Mouse (Mus musculus): ENCODE measurements around the gene Baat. TPM values are rescaled to one million over a fixed set of nuclear protein-coding genes. Genes with fewer than 3 reads are reported as not detected.
"Not testable (repeated sequence)": the region's sequence is repeated elsewhere in the genome, so short reads cannot be mapped to it uniquely, and the experiment has no call there.

Baat gene
- polyA plus RNA-seq, 1 experiment from 2014 or later, result 0.43 TPM

- Histone ChIP-seq H3K9me3 (replicated peaks) (no peaks in the 10 kb centered on the region), H3K4me1 (replicated peaks) (peaks cover 29% of the 10 kb centered on the region), H3K27ac (no peak overlapping the region), H3K9ac (no peak overlapping the region), H3K27me3 (no peaks in the 10 kb centered on the region), H3K4me2 (peak overlapping the region; percentile 79; the same call in 1 of the 2 replicates), H3K36me3 (peaks cover 38% of the 10 kb centered on the region), H3K4me3 (replicated peaks) (0 out of 2 replicates have a peak overlapping the region, but pooled peaks have one; percentile 82)
- ATAC-seq (ENCODE audit: low read depth) (no peak), DNase-seq (no peak)
- WGBS (ENCODE audit: insufficient replicate concordance), result 82% methylated on average over 9 of the region's 9 CpGs
Measured at GRCm38 (mm10) chr4:49522576-49522975, 16.2 kb upstream of the Baat start.

- under 1% methylated on average over 17 of the region's 17 CpGs for WGBS (ENCODE audit: insufficient replicate concordance)
- Histone ChIP-seq H3K27ac (no peak overlapping the region), H3K9ac (peak overlapping the region; percentile 83), H3K4me3 (replicated peaks) (peak overlapping the region; percentile 82), H3K27me3 (no peaks in the 10 kb centered on the region), H3K36me3 (peaks cover 41% of the 10 kb centered on the region), H3K4me1 (replicated peaks) (peaks cover 35% of the 10 kb centered on the region), H3K9me3 (replicated peaks) (no peaks in the 10 kb centered on the region), H3K4me2 (peak overlapping the region; percentile 79)
- no peak for DNase-seq
- ATAC-seq (ENCODE audit: low read depth), result peak; percentile 25
Measured at GRCm38 (mm10) chr4:49521346-49521745, 15.0 kb upstream of the Baat start.

DNA sequence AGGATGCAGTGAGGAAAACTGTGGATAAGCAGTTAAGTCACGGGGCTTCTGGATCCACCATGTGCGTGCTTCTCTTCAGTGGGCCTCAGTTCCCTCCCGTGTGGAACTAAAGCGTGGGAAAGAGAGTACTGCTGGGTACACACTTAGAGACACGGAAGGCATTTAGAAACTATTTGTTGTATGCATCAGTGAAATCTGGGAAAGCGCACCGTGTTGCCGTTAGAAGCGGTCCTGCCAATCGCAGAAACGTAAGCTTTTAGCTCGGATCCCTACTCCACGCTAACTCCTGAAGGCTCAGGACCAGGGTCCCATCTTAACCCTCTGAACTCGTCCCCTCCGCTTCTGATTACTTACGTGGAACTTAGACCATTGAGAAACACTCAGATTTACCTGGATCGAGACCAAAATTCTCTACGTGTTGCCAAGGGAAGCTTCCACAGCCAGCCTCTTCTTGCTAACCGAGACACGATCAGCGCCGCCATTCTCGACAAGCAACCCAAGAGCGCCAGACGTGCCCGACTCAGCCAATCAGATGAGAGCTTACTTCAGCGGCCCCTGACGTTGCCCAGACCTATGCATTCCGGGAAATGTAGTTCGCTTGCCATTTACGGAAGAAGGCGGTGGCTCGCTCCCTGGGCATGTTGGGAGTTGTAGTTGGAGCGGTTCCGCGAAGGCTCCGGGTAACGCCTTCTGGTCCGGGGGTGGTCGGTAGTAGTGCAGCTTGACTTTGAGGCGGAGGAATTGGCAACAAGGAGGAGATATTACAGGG is 14.4 kb upstream of the Baat start, which contains the start of the genes Mrpl50 and Zfp189:
Gene Mrpl50 (minus strand): TSS at position 522 of the 769 bp plus-strand sequence.
Gene Zfp189 (plus strand): TSS at position 605 of the 769 bp plus-strand sequence.
- ATAC-seq (ENCODE audit: low read depth) (peak; percentile 98), DNase-seq (peak; percentile 92)
- H3K27ac ChIP-seq, result peak within 1 kb of the TSS; percentile 74
- peaks cover 38% of the 10 kb centered on the region for H3K36me3 ChIP-seq
- peaks cover 39% of the 10 kb centered on the region for H3K4me1 ChIP-seq (replicated peaks)
- under 1% methylated on average over 41 of the region's 41 CpGs for WGBS (ENCODE audit: insufficient replicate concordance)
- H3K9ac ChIP-seq, result peak within 1 kb of the TSS; percentile 85
- H3K4me2 ChIP-seq, result peak within 1 kb of the TSS; percentile 79
- no peaks in the 10 kb centered on the region for H3K27me3 ChIP-seq
- H3K9me3 ChIP-seq (replicated peaks), result no peaks in the 10 kb centered on the region
- peak within 1 kb of the TSS; percentile 82 for H3K4me3 ChIP-seq (replicated peaks)

GRCm38 (mm10) chr4:49519476-49519875 is 13.1 kb upstream of the Baat start:
- H3K9me3 ChIP-seq (replicated peaks), result no peaks in the 10 kb centered on the region
- H3K4me2 ChIP-seq, result peak overlapping the region; percentile 59
- 54% methylated on average over 5 of the region's 5 CpGs for WGBS (ENCODE audit: insufficient replicate concordance)
- H3K27ac ChIP-seq, result no peak overlapping the region
- ATAC-seq (ENCODE audit: low read depth), result no peak
- no peaks in the 10 kb centered on the region for H3K27me3 ChIP-seq
- H3K9ac ChIP-seq, result peak overlapping the region; percentile 23; the same call in 1 of the 2 replicates
- DNase-seq, result peak; percentile 21
- H3K4me1 ChIP-seq (replicated peaks), result peaks cover 41% of the 10 kb centered on the region
- H3K36me3 ChIP-seq, result peaks cover 36% of the 10 kb centered on the region
- H3K4me3 ChIP-seq (replicated peaks), result peak overlapping the region; percentile 82

GRCm38 (mm10) chr4:49514441-49514840 is 8.1 kb upstream of the Baat start:
- H3K27me3 ChIP-seq, result no peaks in the 10 kb centered on the region
- peaks cover 45% of the 10 kb centered on the region for H3K36me3 ChIP-seq
- WGBS (ENCODE audit: insufficient replicate concordance), result 89% methylated on average over 6 of the region's 6 CpGs

DNA sequence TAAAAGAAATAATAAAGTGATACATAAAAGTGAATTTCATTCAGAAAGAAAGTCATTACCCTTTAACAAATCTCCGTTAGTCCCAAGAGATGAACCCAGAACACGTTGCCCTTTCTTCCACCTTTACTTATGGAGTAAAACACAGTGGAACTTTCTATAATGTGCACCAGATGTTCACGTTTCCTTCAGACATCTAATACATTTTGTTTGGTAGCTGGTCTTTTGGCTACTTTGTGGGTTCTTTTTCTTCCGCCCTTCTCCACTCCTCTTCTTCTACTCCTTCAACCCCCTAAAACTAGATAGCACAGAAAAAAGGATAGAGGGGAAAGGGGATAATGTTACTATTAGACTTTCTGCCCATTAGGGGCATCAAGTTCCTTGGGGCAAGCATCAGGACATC is 6.3 kb upstream of the Baat start:
- Histone ChIP-seq H3K4me1 (replicated peaks) (peaks cover 13% of the 10 kb centered on the region), H3K9me3 (replicated peaks) (no peaks in the 10 kb centered on the region), H3K27ac (no peak overlapping the region), H3K4me2 (no peak overlapping the region), H3K4me3 (replicated peaks) (no peak overlapping the region), H3K9ac (no peak overlapping the region), H3K36me3 (peaks cover 35% of the 10 kb centered on the region), H3K27me3 (no peaks in the 10 kb centered on the region)
- ATAC-seq (ENCODE audit: low read depth) (no peak), DNase-seq (no peak)
- WGBS (ENCODE audit: insufficient replicate concordance), result 86% methylated on average over 4 of the region's 4 CpGs

More at GRCm38 (mm10) chr4:49514441-49514840, 8.1 kb upstream of the Baat start:
- Histone ChIP-seq H3K27ac (no peak overlapping the region), H3K4me1 (replicated peaks) (peaks cover 27% of the 10 kb centered on the region), H3K9ac (no peak overlapping the region), H3K4me3 (replicated peaks) (no peak overlapping the region), H3K9me3 (replicated peaks) (no peaks in the 10 kb centered on the region), H3K4me2 (no peak overlapping the region)
- DNase-seq (no peak), ATAC-seq (ENCODE audit: low read depth) (no peak)

GRCm38 (mm10) chr4:49510236-49510835 is 4.0 kb upstream of the Baat start:
- not testable (repeated sequence) for H3K27ac ChIP-seq; DNase-seq; H3K4me3 ChIP-seq (replicated peaks); H3K9me3 ChIP-seq (replicated peaks); H3K9ac ChIP-seq; H3K4me2 ChIP-seq; H3K4me1 ChIP-seq (replicated peaks); H3K27me3 ChIP-seq
- ATAC-seq (ENCODE audit: low read depth), result peak; percentile 55
- WGBS (ENCODE audit: insufficient replicate concordance), result 83% methylated on average over 1 of the region's 1 CpGs
- peaks cover 29% of the 10 kb centered on the region for H3K36me3 ChIP-seq

GRCm38 (mm10) chr4:49509183-49509582 is 2.8 kb upstream of the Baat start:
- Histone ChIP-seq H3K9me3 (replicated peaks) (no peaks in the 10 kb centered on the region), H3K27ac (no peak overlapping the region), H3K27me3 (no peaks in the 10 kb centered on the region), H3K4me1 (replicated peaks) (peaks cover 7% of the 10 kb centered on the region), H3K9ac (no peak overlapping the region), H3K4me3 (replicated peaks) (no peak overlapping the region), H3K4me2 (no peak overlapping the region), H3K36me3 (peaks cover 23% of the 10 kb centered on the region)
- WGBS (ENCODE audit: insufficient replicate concordance), result 74% methylated on average over 2 of the region's 2 CpGs
- ATAC-seq (ENCODE audit: low read depth) (peak; percentile 43; the same call in 1 of the 2 replicates), DNase-seq (no peak)

GRCm38 (mm10) chr4:49503563-49503962 is 2.8 kb downstream of the Baat start:
- no peaks in the 10 kb centered on the region for H3K9me3 ChIP-seq (replicated peaks)
- H3K9ac ChIP-seq, result no peak overlapping the region
- 75% methylated on average over 1 of the region's 1 CpGs for WGBS (ENCODE audit: insufficient replicate concordance)
- H3K36me3 ChIP-seq, result no peaks in the 10 kb centered on the region
- no peak for DNase-seq
- H3K4me1 ChIP-seq (replicated peaks), result peaks cover 7% of the 10 kb centered on the region
- H3K4me2 ChIP-seq, result no peak overlapping the region
- no peak for ATAC-seq (ENCODE audit: low read depth)
- no peak overlapping the region for H3K4me3 ChIP-seq (replicated peaks)
- H3K27me3 ChIP-seq, result no peaks in the 10 kb centered on the region
- H3K27ac ChIP-seq, result no peak overlapping the region

DNA sequence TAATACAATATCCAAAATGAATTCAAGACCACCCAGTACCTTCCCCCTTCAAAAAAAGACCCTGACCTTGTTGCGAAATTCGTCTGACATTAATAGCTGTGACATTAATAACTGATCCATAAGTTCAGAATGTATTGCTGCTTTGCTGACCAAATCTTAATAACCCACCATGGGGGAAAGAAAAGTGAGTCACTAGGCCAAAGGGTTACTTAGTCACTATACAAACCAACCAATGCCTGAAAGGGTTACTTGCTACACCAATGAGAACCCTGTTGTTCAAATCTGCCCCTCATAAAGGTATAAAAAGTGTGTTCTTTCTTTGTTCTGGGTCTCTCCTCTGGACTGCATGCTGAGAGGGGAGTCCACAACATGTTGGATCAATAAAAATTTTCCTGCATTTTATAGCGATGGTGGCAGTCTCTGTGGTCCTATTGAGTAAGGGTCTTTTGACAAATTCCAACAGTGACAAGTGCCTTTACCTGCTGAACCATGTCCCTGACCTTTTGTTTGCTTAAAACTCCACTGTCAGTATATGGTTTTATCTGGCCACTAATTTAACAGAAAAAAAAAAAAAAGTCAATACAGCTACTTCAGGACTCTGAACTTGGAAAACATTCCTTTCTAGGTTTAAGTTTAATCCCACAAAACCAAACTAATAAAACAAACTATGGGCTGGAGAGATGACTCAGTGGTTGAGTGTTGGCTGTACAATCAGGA is 20.3 kb downstream of the Baat start:
- H3K27ac ChIP-seq, result peak overlapping the region; percentile 64
- H3K27me3 ChIP-seq; H3K4me2 ChIP-seq; H3K4me3 ChIP-seq (replicated peaks); H3K9ac ChIP-seq; DNase-seq; H3K9me3 ChIP-seq (replicated peaks); H3K36me3 ChIP-seq: not testable (repeated sequence)
- peak; percentile 49 for ATAC-seq (ENCODE audit: low read depth)
- WGBS (ENCODE audit: insufficient replicate concordance), result 59% methylated on average over 3 of the region's 3 CpGs
- H3K4me1 ChIP-seq (replicated peaks), result peaks cover 12% of the 10 kb centered on the region

DNA sequence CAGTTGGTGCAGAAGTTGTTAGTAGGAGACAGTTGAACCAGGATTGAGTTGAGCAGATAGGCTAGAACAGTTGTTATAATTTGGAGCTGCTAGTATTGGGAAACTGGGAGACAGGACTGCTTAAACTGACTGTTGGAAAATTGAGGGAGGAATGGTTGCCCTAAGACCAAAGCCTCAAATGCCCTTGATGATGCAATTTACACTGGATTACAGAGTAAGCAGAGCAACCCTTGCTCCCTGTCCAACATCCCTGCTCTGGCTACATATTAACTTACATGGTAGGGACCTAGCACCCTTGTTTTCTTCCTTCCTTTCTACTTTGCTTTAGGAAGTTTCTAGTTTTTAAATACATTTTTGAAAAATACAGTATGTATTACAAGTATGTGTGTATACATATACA is 20.9 kb downstream of the Baat start:
- ATAC-seq (ENCODE audit: low read depth), result peak; percentile 73
- H3K27ac ChIP-seq, result peak overlapping the region; percentile 63; the same call in 1 of the 2 replicates
- DNase-seq, result no peak

More for the DNA sequence above, 20.9 kb downstream of the Baat start:
- Histone ChIP-seq H3K4me3 (replicated peaks) (no peak overlapping the region), H3K27me3 (no peaks in the 10 kb centered on the region), H3K4me1 (replicated peaks) (peaks cover 19% of the 10 kb centered on the region), H3K4me2 (no peak overlapping the region), H3K9ac (no peak overlapping the region), H3K36me3 (no peaks in the 10 kb centered on the region), H3K9me3 (replicated peaks) (no peaks in the 10 kb centered on the region)
